Mouse (Mus musculus): ENCODE data around the gene Pakap. TPM values are rescaled to one million over a fixed set of nuclear protein-coding genes. Genes with fewer than 3 reads are reported as not detected.

Pakap gene
- polyA plus RNA-seq, 1 experiment from 2014 or later: 21.8 TPM

- peaks cover 31% of the 10 kb centered on the region for H3K4me1 ChIP-seq (ENCODE audit: insufficient read depth, low read length)
- no peak for ATAC-seq (ENCODE audit: low FRiP score, low TSS enrichment)
- H3K36me3 ChIP-seq (ENCODE audit: insufficient read depth, low read length): no peaks in the 10 kb centered on the region
- H3K9ac ChIP-seq (replicated peaks; ENCODE audit: low read length): no peak overlapping the region
- H3K4me2 ChIP-seq (replicated peaks; ENCODE audit: low read depth, low read length): no peak overlapping the region
- H3K9me3 ChIP-seq (ENCODE audit: low read length): no peaks in the 10 kb centered on the region
- 40% methylated on average over 4 of the region's 4 CpGs for WGBS
- no peak overlapping the region for H3K4me3 ChIP-seq (ENCODE audit: low read length)
- peaks cover 21% of the 10 kb centered on the region for H3K27me3 ChIP-seq (ENCODE audit: insufficient read depth, low read length)
- H3K27ac ChIP-seq (ENCODE audit: low read length): no peak overlapping the region
These were observed 212.4 kb downstream of the Pakap start for GRCm38 (mm10) chr4:57780403-57780802.

GRCm38 (mm10) chr4:57780833-57781641, 213.1 kb downstream of the Pakap start:
- Histone ChIP-seq H3K27ac (ENCODE audit: low read length) (no peak overlapping the region), H3K27me3 (ENCODE audit: insufficient read depth, low read length) (peaks cover 21% of the 10 kb centered on the region), H3K36me3 (ENCODE audit: insufficient read depth, low read length) (no peaks in the 10 kb centered on the region), H3K4me1 (ENCODE audit: insufficient read depth, low read length) (peaks cover 31% of the 10 kb centered on the region), H3K9ac (replicated peaks; ENCODE audit: low read length) (no peak overlapping the region; the same call in 1 of the 2 replicates), H3K4me3 (ENCODE audit: low read length) (no peak overlapping the region), H3K4me2 (replicated peaks; ENCODE audit: low read depth, low read length) (peak overlapping the region; percentile 20; the same call in 1 of the 2 replicates), H3K9me3 (ENCODE audit: low read length) (no peaks in the 10 kb centered on the region)
- whole genome bisulfite sequencing: 8% methylated on average over 20 of the region's 20 CpGs
- ATAC-seq (ENCODE audit: low FRiP score, low TSS enrichment): no peak

- 2% methylated on average over 25 of the region's 26 CpGs for WGBS
- Histone ChIP-seq H3K27me3 (ENCODE audit: insufficient read depth, low read length) (peaks cover 21% of the 10 kb centered on the region), H3K4me1 (ENCODE audit: insufficient read depth, low read length) (peaks cover 31% of the 10 kb centered on the region), H3K27ac (ENCODE audit: low read length) (no peak overlapping the region), H3K4me3 (ENCODE audit: low read length) (peak overlapping the region; percentile 47), H3K36me3 (ENCODE audit: insufficient read depth, low read length) (no peaks in the 10 kb centered on the region), H3K9me3 (ENCODE audit: low read length) (no peaks in the 10 kb centered on the region), H3K9ac (replicated peaks; ENCODE audit: low read length) (peak overlapping the region; percentile 50), H3K4me2 (replicated peaks; ENCODE audit: low read depth, low read length) (peak overlapping the region; percentile 69)
- ATAC-seq (ENCODE audit: low FRiP score, low TSS enrichment): peak; percentile 92
These were observed 214.0 kb downstream of the Pakap start for GRCm38 (mm10) chr4:57781994-57782393.

- Histone ChIP-seq H3K27ac (ENCODE audit: low read length) (no peak overlapping the region), H3K9ac (replicated peaks; ENCODE audit: low read length) (peak overlapping the region; percentile 50), H3K4me2 (replicated peaks; ENCODE audit: low read depth, low read length) (peak overlapping the region; percentile 69), H3K36me3 (ENCODE audit: insufficient read depth, low read length) (no peaks in the 10 kb centered on the region), H3K4me1 (ENCODE audit: insufficient read depth, low read length) (peaks cover 31% of the 10 kb centered on the region), H3K9me3 (ENCODE audit: low read length) (no peaks in the 10 kb centered on the region), H3K27me3 (ENCODE audit: insufficient read depth, low read length) (peaks cover 21% of the 10 kb centered on the region), H3K4me3 (ENCODE audit: low read length) (peak overlapping the region; percentile 47)
- 5% methylated on average over 33 of the region's 33 CpGs for WGBS
- ATAC-seq (ENCODE audit: low FRiP score, low TSS enrichment): no peak
These were observed 214.8 kb downstream of the Pakap start for GRCm38 (mm10) chr4:57782549-57783390.

- ATAC-seq (ENCODE audit: low FRiP score, low TSS enrichment): no peak
- Histone ChIP-seq H3K4me3 (ENCODE audit: low read length) (peak overlapping the region; percentile 47), H3K9me3 (ENCODE audit: low read length) (no peaks in the 10 kb centered on the region; the same call in 1 of the 2 replicates), H3K27ac (ENCODE audit: low read length) (no peak overlapping the region), H3K9ac (replicated peaks; ENCODE audit: low read length) (no peak overlapping the region), H3K4me1 (ENCODE audit: insufficient read depth, low read length) (peaks cover 31% of the 10 kb centered on the region), H3K4me2 (replicated peaks; ENCODE audit: low read depth, low read length) (peak overlapping the region; percentile 69), H3K27me3 (ENCODE audit: insufficient read depth, low read length) (peaks cover 21% of the 10 kb centered on the region), H3K36me3 (ENCODE audit: insufficient read depth, low read length) (no peaks in the 10 kb centered on the region)
- WGBS: 43% methylated on average over 9 of the region's 9 CpGs
These were observed 215.4 kb downstream of the Pakap start for GRCm38 (mm10) chr4:57783391-57783770.

- no peak overlapping the region for H3K4me2 ChIP-seq (replicated peaks; ENCODE audit: low read depth, low read length)
- H3K4me1 ChIP-seq (ENCODE audit: insufficient read depth, low read length): peaks cover 31% of the 10 kb centered on the region
- H3K9ac ChIP-seq (replicated peaks; ENCODE audit: low read length): no peak overlapping the region
- WGBS: 80% methylated on average over 11 of the region's 11 CpGs
- ATAC-seq (ENCODE audit: low FRiP score, low TSS enrichment): no peak
- peaks cover 21% of the 10 kb centered on the region for H3K27me3 ChIP-seq (ENCODE audit: insufficient read depth, low read length)
- no peaks in the 10 kb centered on the region for H3K36me3 ChIP-seq (ENCODE audit: insufficient read depth, low read length)
- no peak overlapping the region for H3K4me3 ChIP-seq (ENCODE audit: low read length)
- no peaks in the 10 kb centered on the region; the same call in 1 of the 2 replicates for H3K9me3 ChIP-seq (ENCODE audit: low read length)
- no peak overlapping the region for H3K27ac ChIP-seq (ENCODE audit: low read length)
These were observed 216.0 kb downstream of the Pakap start for GRCm38 (mm10) chr4:57783853-57784600.

- whole genome bisulfite sequencing: 62% methylated on average over 5 of the region's 5 CpGs
These were observed 220.7 kb downstream of the Pakap start for GRCm38 (mm10) chr4:57788709-57789108.

GRCm38 (mm10) chr4:57789118-57789517, 221.1 kb downstream of the Pakap start:
- Histone ChIP-seq H3K27ac (ENCODE audit: low read length) (no peak overlapping the region), H3K4me1 (ENCODE audit: insufficient read depth, low read length) (peaks cover 7% of the 10 kb centered on the region; the same call in 1 of the 2 replicates), H3K9ac (replicated peaks; ENCODE audit: low read length) (no peak overlapping the region), H3K27me3 (ENCODE audit: insufficient read depth, low read length) (peaks cover 3% of the 10 kb centered on the region; the same call in 1 of the 2 replicates), H3K36me3 (ENCODE audit: insufficient read depth, low read length) (no peaks in the 10 kb centered on the region), H3K4me2 (replicated peaks; ENCODE audit: low read depth, low read length) (no peak overlapping the region), H3K4me3 (ENCODE audit: low read length) (no peak overlapping the region), H3K9me3 (ENCODE audit: low read length) (no peaks in the 10 kb centered on the region; the same call in 1 of the 2 replicates)
- ATAC-seq (ENCODE audit: low FRiP score, low TSS enrichment): no peak

More at GRCm38 (mm10) chr4:57788709-57789108, 220.7 kb downstream of the Pakap start:
- Histone ChIP-seq H3K4me1 (ENCODE audit: insufficient read depth, low read length) (peaks cover 6% of the 10 kb centered on the region; the same call in 1 of the 2 replicates), H3K4me3 (ENCODE audit: low read length) (no peak overlapping the region), H3K9me3 (ENCODE audit: low read length) (no peaks in the 10 kb centered on the region; the same call in 1 of the 2 replicates), H3K36me3 (ENCODE audit: insufficient read depth, low read length) (no peaks in the 10 kb centered on the region), H3K9ac (replicated peaks; ENCODE audit: low read length) (no peak overlapping the region), H3K27ac (ENCODE audit: low read length) (no peak overlapping the region), H3K4me2 (replicated peaks; ENCODE audit: low read depth, low read length) (no peak overlapping the region), H3K27me3 (ENCODE audit: insufficient read depth, low read length) (peaks cover 7% of the 10 kb centered on the region)
- no peak for ATAC-seq (ENCODE audit: low FRiP score, low TSS enrichment)

- Histone ChIP-seq H3K4me3 (ENCODE audit: low read length) (no peak overlapping the region), H3K9me3 (ENCODE audit: low read length) (no peaks in the 10 kb centered on the region), H3K36me3 (ENCODE audit: insufficient read depth, low read length) (no peaks in the 10 kb centered on the region), H3K4me1 (ENCODE audit: insufficient read depth, low read length) (peaks cover 15% of the 10 kb centered on the region; the same call in 1 of the 2 replicates), H3K27me3 (ENCODE audit: insufficient read depth, low read length) (no peaks in the 10 kb centered on the region), H3K4me2 (replicated peaks; ENCODE audit: low read depth, low read length) (no peak overlapping the region), H3K9ac (replicated peaks; ENCODE audit: low read length) (no peak overlapping the region), H3K27ac (ENCODE audit: low read length) (no peak overlapping the region)
- ATAC-seq (ENCODE audit: low FRiP score, low TSS enrichment): no peak
- WGBS: 61% methylated on average over 8 of the region's 8 CpGs
These were observed 226.0 kb downstream of the Pakap start for GRCm38 (mm10) chr4:57793989-57794388.
